Mouse (Mus musculus) midbrain, embryonic 14.5 days (tissue): ENCODE results near the gene Serpina1d. TPM values are rescaled to one million over a fixed set of nuclear protein-coding genes. Genes with fewer than 3 reads are reported as not detected.

Source experiments
- polyA plus RNA-seq: library from polyadenylated mRNA; unstranded; fragments of >200 nt; fragmentation: Nextera tagmentation; extraction: Ambion mirVana; gene quantifications from 2 replicates; pipeline ENCODE4 v1.2.1, GENCODE M21; 2014

Serpina1d gene
- polyA plus RNA-seq, 1 experiment from 2014 or later = not detected

Other genes starting within 250 kb of the Serpina1d start
- 3.3 and 3.9 TPM in 2 replicates for gene Ppp4r4, start 241.3 kb downstream of the Serpina1d start, polyA plus RNA-seq
- gene Serpina10, start 142.1 kb downstream of the Serpina1d start, polyA plus RNA-seq = 0.09 TPM in 1 of 2 replicates, not detected in the other
- not detected in 2 replicates for gene Serpina6, start 116.4 kb downstream of the Serpina1d start, polyA plus RNA-seq
- gene Serpina16, start 97.5 kb downstream of the Serpina1d start, polyA plus RNA-seq = not detected in 2 replicates
- not detected in 2 replicates for gene Serpina1f, start 78.1 kb downstream of the Serpina1d start, polyA plus RNA-seq
- not detected in 2 replicates for gene Serpina1b, start 56.8 kb upstream of the Serpina1d start, polyA plus RNA-seq
- gene Serpina1a, start 90.0 kb upstream of the Serpina1d start, polyA plus RNA-seq = not detected in 2 replicates
- gene Serpina1c, start 131.3 kb upstream of the Serpina1d start, polyA plus RNA-seq = not detected in 2 replicates
- gene Serpina1e, start 185.4 kb upstream of the Serpina1d start, polyA plus RNA-seq = not detected in 2 replicates
- not detected in 2 replicates for gene Serpina11, start 216.4 kb upstream of the Serpina1d start, polyA plus RNA-seq
- gene Serpina9, start 240.2 kb upstream of the Serpina1d start, polyA plus RNA-seq = not detected in 2 replicates